Mouse (Mus musculus) megakaryocyte, embryonic 14.5 days (primary cell): ENCODE results near the gene Rab3gap2. TPM values are rescaled to one million over a fixed set of nuclear protein-coding genes. Genes with fewer than 3 reads are reported as not detected.
A peak's percentile ranks its signal among the peaks of the same experiment; 100 is the strongest.

ENCODE experiments used
- H3K27me3 ChIP-seq: replicated peaks from 2 replicates; pipeline ENCODE3; 2012; ENCODE audit warnings: inconsistent platforms
- H3K36me3 ChIP-seq: replicated peaks from 2 replicates; pipeline ENCODE3; 2012; ENCODE audit warnings: low read length, inconsistent platforms, mixed read lengths
- H3K4me1 ChIP-seq: 2 replicates; pipeline ENCODE4 v1.6.1; 2012; ENCODE audit warnings: inconsistent platforms
- H3K4me3 ChIP-seq: replicated peaks from 2 replicates; pipeline ENCODE3; 2012; ENCODE audit warnings: moderate library complexity, mild to moderate bottlenecking, inconsistent platforms
- H3K9me3 ChIP-seq: 2 replicates; pipeline ENCODE4 v1.6.1; 2012; ENCODE audit warnings: inconsistent platforms
- FLI1 ChIP-seq: IDR thresholded peaks from 2 replicates; pipeline ENCODE4 v1.6.1; 2012; ENCODE audit warnings: low read length, inconsistent platforms, mixed read lengths
- GATA1 ChIP-seq: IDR thresholded peaks from 3 replicates; pipeline ENCODE4 v1.6.1; 2012; ENCODE audit warnings: mixed read lengths, low read length, inconsistent platforms, borderline replicate concordance
- polyA plus RNA-seq: library from polyadenylated mRNA; stranded (reverse); fragments of >175 nt; gene quantifications from 2 replicates; pipeline ENCODE4 v1.2.3, GENCODE M21; 2012; ENCODE audit warnings: low replicate concordance; ENCODE audit not compliant: insufficient read depth

Gene Rab3gap2
- polyA plus RNA-seq, 1 experiment: 11.3 TPM

DNA sequence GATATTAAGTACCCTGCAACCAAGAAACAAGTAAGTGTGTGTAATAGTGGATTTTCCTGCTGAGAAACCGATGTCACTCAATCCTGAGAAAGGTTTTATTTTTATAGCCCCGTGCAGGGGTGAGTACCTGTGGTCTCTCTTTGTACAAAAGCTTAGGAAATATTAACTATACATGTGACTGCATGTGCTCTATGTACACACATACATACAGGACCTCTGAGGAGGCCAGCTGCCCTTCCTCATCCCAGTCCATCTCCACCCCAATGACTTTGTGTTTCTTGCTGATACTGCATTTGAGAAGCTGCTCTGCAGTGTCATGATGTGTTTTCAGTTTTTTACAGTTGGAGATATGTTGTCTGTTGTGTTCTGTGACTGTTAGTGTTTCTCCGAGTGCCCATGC is 48.4 kb downstream of the Rab3gap2 start:
- no peaks in the 10 kb centered on the region for H3K9me3 ChIP-seq
- no peak for TF ChIP-seq FLI1
- no peak for TF ChIP-seq GATA1
- H3K4me3 ChIP-seq: no peak overlapping the region
- H3K27me3 ChIP-seq: no peaks in the 10 kb centered on the region
- peaks cover 13% of the 10 kb centered on the region for H3K4me1 ChIP-seq
- H3K36me3 ChIP-seq: peaks cover 93% of the 10 kb centered on the region

DNA sequence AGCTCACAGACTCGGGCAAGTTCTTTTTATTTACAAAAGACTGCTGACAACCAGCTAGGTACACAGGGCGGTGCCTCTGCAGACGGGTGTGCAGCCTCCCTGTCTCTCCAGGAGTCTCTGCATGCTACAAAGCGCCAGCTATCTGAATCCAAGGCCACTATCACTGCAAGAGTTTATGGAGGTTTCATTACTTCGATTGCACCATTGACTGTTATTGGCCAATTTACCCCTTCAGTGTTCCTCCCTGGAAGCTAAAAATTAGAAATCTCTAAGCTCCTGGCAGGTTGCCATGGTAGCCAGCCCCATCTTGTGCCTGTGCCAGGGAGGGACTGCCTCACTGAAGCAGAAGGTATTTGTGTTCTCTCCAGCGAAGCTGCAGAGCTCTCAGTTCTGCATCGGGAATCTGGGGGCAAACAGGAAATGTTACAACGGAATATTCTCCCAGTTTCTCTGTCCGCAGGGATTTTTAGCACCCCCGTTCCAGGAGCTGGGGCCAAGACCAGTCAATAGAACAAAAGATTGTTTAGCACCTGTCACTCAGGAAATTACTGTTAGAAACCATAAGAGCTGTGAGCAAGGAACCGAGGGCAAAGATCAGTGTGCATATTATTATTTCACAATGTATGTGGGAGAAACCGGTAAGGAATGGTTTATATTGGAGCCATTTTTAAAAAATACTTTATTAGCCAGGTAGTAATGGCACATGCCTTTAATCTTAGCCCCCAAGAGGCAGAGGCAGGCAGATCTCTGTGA is 49.4 kb downstream of the Rab3gap2 start:
- TF ChIP-seq GATA1 (no peak), FLI1 (no peak)
- H3K4me3 ChIP-seq: no peak overlapping the region
- peaks cover 93% of the 10 kb centered on the region for H3K36me3 ChIP-seq
- no peaks in the 10 kb centered on the region for H3K27me3 ChIP-seq
- H3K4me1 ChIP-seq: peaks cover 13% of the 10 kb centered on the region
- H3K9me3 ChIP-seq: no peaks in the 10 kb centered on the region

DNA sequence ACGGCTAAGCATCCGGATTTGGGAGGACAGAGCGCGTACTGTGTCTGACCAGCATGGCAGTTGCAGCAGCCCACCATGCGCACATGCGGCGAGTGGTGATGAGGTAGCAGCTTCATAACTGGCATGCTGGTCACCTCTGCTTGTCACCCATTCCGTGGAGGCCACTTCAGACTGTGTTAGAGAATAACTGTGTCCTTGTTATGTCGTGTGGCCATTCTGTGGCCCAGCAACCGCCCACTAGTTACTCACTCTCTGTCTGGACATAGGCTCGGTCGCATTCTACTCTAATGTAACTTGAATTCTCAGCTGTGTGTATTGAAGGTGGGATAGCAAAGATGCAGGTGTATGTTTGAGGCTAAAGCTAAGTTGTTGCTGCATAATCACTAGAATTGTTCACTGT is 51.4 kb downstream of the Rab3gap2 start:
- Histone ChIP-seq H3K36me3 (peaks cover 93% of the 10 kb centered on the region), H3K9me3 (no peaks in the 10 kb centered on the region)

DNA sequence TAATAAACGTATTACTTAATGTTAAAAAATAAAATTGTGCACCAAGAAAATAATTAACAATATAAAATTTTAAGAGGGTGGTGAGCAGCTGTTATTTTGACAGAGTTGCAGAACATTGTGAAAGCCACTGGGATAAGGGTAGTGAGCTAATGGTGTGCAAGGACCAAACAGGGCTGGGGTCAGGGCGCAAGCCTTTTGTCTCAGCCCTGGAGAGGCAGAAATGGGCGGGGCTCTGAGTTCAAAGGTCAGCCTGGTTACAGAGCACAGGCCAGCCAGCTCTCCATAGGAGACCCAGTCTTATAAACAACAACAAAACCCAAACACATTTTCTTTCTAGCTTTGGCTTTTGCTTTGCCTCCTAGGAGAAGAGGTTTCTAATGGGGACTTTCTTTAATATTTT is 52.8 kb downstream of the Rab3gap2 start:
- H3K36me3 ChIP-seq: peaks cover 93% of the 10 kb centered on the region
- TF ChIP-seq FLI1 (no peak), GATA1 (no peak)

More for the DNA sequence above, 51.4 kb downstream of the Rab3gap2 start:
- peaks cover 13% of the 10 kb centered on the region for H3K4me1 ChIP-seq
- no peaks in the 10 kb centered on the region for H3K27me3 ChIP-seq
- TF ChIP-seq FLI1 (no peak), GATA1 (no peak)
- H3K4me3 ChIP-seq: no peak overlapping the region

DNA sequence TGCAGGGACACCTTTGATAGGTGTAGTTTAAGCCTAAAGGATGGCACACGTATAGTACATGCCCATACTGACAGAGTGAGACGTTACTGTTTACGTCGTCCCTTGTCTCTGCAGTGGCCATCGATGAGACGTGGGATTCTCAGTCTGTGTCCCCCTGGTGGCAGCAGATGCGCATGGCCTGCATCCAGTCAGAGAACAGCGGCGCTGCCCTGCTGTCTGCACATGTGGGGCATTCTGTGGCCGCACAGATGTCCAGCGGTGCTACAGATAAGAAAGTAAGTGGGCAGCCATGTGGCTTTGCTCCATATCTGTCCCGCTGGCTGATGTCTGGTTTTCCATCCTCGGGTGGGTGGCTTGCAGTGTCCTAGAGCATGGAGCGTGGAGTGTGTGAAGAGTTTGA is 58.6 kb downstream of the Rab3gap2 start:
- TF ChIP-seq FLI1: no peak
- no peak for TF ChIP-seq GATA1
- Histone ChIP-seq H3K9me3 (no peaks in the 10 kb centered on the region), H3K27me3 (no peaks in the 10 kb centered on the region), H3K4me1 (peaks cover 17% of the 10 kb centered on the region), H3K36me3 (peaks cover 99% of the 10 kb centered on the region), H3K4me3 (peak overlapping the region; percentile 17)

More for the DNA sequence above, 52.8 kb downstream of the Rab3gap2 start:
- Histone ChIP-seq H3K4me1 (peaks cover 11% of the 10 kb centered on the region), H3K9me3 (no peaks in the 10 kb centered on the region), H3K4me3 (no peak overlapping the region), H3K27me3 (no peaks in the 10 kb centered on the region)

DNA sequence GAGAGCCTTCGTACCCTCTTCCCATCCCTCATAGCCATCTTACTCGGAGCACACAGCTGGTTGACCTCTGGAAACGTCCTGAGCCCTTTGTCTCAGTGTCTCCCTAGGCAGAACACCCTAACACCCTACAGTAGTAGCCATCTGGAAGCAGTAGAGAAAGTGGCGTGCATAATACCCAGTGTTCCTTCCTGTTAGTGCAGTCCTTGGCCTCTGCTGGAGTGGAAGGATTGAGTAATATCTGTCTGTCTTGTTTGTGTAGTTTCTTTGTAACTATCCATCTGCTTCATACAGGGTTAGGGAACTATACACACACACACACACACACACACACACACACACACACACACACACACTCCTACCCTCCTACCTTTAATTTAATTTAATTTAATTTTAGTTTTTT is 64.8 kb downstream of the Rab3gap2 start:
- Histone ChIP-seq H3K9me3 (0 out of 2 replicates have a peak, but pooled peaks cover 3% of the 10 kb centered on the region), H3K4me3 (no peak overlapping the region), H3K27me3 (no peaks in the 10 kb centered on the region), H3K4me1 (peaks cover 3% of the 10 kb centered on the region; the same call in 1 of the 2 replicates), H3K36me3 (peaks cover 90% of the 10 kb centered on the region)
- TF ChIP-seq GATA1: no peak
- no peak for TF ChIP-seq FLI1

DNA sequence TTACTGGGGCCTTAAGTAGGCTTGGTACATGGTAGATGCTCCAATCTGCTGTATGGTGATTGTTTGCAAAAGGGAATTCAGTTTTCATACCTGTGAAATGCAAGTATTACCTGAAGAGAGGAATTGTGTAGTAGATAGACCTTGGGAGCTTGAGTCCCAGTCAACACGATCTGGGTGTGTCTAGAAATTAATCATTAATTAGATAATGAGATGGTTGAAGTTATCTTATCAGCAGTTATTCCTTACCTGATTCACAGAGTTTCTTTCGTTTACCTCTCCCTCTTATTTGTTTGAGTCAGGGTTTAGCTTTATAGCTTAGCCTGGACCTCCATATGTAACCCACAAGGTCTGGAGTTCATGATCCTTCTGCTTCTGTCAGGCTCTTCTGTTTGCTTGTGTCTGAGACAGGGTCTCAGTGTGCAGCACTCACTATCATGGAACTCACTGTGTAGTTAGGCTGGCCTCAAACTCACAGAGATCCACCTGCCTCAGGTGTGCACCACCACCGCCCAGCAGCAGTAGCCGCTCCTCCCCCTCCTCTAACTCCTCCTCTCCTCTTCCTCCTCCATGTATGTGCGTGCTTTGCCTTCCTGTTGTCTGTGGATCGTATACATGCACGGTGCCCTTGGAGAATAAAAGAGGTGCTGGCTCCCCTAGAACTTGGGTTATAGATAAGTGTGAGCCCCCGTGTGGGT is 66.6 kb downstream of the Rab3gap2 start:
- H3K36me3 ChIP-seq: peaks cover 90% of the 10 kb centered on the region
- 0 out of 2 replicates have a peak, but pooled peaks cover 3% of the 10 kb centered on the region for H3K9me3 ChIP-seq
- no peaks in the 10 kb centered on the region; the same call in 1 of the 2 replicates for H3K4me1 ChIP-seq
- TF ChIP-seq FLI1 (no peak), GATA1 (no peak)
- H3K27me3 ChIP-seq: no peaks in the 10 kb centered on the region
- H3K4me3 ChIP-seq: no peak overlapping the region

DNA sequence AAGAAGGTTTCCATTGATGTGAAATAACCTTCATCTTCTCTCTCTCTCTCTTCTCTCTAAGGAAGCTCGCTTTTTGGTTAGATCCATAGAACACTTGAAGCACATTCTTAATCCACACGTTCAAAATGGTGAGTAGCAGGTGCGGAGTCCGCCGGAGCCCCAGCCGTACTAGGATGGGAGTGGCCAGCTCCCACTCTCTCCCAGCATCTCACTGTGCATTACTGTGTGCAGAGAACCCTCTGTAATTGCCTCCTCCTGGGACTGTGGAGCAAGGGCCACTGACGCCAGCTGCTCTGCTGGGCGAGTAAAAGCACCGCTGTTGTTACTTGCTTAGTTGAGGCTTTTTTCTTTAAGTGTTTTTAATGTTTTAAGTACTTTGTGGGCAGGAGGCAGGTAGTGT is 67.5 kb downstream of the Rab3gap2 start:
- H3K4me3 ChIP-seq: no peak overlapping the region
- no peak for TF ChIP-seq GATA1
- no peak for TF ChIP-seq FLI1
- 0 out of 2 replicates have a peak, but pooled peaks cover 3% of the 10 kb centered on the region for H3K9me3 ChIP-seq
- no peaks in the 10 kb centered on the region; the same call in 1 of the 2 replicates for H3K4me1 ChIP-seq
- peaks cover 90% of the 10 kb centered on the region for H3K36me3 ChIP-seq
- H3K27me3 ChIP-seq: no peaks in the 10 kb centered on the region

DNA sequence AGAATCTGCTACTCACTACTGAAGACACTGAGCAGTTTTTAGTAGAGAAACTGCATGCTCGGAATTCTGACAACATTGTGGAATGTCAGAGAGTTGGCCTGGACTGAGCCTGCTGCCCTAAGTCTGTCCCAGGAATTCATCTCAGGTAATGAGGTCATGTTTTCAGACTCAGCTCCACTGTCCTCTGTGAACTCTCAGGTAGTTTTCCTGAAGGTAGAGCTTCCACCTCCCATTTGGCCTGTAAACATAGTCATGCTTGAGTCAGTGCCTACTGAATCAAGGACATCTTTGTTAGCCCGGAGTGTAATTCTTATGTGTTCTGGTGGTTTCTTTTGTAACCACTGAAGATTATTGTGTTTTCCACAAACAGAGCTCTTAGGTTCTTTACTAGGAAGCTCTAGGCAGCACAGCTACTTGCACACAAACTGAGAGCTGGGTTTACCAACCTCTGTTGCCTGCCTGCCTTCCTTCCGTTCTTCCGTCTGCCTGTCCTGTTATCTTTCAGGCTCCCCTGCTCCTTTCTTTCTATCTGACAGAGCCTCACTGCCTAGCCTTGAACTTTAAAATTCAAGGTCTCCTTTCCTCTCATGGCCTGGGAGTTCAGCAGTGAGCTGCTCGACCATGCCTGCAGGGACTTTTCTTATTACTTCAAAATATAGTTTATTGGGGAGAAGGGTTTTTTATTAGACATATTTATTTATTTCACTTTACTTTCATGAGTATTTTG is 71.1 kb downstream of the Rab3gap2 start:
- Histone ChIP-seq H3K9me3 (0 out of 2 replicates have a peak, but pooled peaks cover 3% of the 10 kb centered on the region), H3K27me3 (no peaks in the 10 kb centered on the region), H3K4me1 (peaks cover 5% of the 10 kb centered on the region), H3K36me3 (peaks cover 97% of the 10 kb centered on the region), H3K4me3 (no peak overlapping the region)
- TF ChIP-seq FLI1 (no peak), GATA1 (no peak)

DNA sequence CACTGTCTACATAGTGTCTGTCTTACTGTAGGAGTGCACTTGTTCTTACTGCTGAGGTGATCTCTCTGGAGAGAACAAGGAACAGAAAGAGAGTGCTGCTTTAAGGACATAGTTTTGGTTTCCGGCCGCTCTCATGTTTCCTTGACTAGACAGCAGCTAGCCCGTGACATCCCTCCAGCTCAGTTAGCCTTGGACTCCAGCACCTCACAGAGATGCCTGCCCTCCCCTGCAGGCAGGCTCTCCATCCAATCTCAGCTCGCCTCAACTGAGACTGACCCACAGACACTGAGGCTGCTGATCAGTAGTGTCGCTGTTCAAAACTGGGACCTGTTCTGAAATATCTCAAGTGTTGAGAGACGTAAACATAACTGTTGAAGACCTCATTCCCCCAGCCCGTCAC is 72.1 kb downstream of the Rab3gap2 start:
- peaks cover 97% of the 10 kb centered on the region for H3K36me3 ChIP-seq
- H3K4me1 ChIP-seq: peaks cover 5% of the 10 kb centered on the region
- 0 out of 2 replicates have a peak, but pooled peaks cover 3% of the 10 kb centered on the region for H3K9me3 ChIP-seq
- H3K4me3 ChIP-seq: no peak overlapping the region
- H3K27me3 ChIP-seq: no peaks in the 10 kb centered on the region
- no peak for TF ChIP-seq GATA1
- TF ChIP-seq FLI1: no peak
